Mouse (Mus musculus) ES-E14 (cell line): ENCODE measurements around the gene Ttc32. TPM values are rescaled to one million over a fixed set of nuclear protein-coding genes. Genes with fewer than 3 reads are reported as not detected.

Experiments used
- DNase-seq: peaks from one replicate; pipeline ENCODE4 v3.0.0-alpha.2; 2013; ENCODE audit warnings: low read depth, low spot score
- H3K27ac ChIP-seq: 2 replicates; pipeline ENCODE4 v1.5.1; 2012; ENCODE audit warnings: low read depth, mild to moderate bottlenecking, low read length, moderate library complexity, mixed read lengths; ENCODE audit not compliant: poor library complexity, insufficient read depth, severe bottlenecking
- H3K36me3 ChIP-seq: 2 replicates; pipeline ENCODE4 v1.6.1; 2012; ENCODE audit warnings: mild to moderate bottlenecking, low read length, moderate library complexity, mixed read lengths; ENCODE audit not compliant: control insufficient read depth, poor library complexity, insufficient read depth, severe bottlenecking
- H3K4me1 ChIP-seq, 2 experiments: fragments of 150-350 bp in 1 of 2; sonication (generic) in 1 of 2; 2 replicates each; pipeline ENCODE4 v1.6.1; 2012; ENCODE audit warnings: low read length in 2 of 2, mild to moderate bottlenecking in 1 of 2, mixed read lengths in 1 of 2; ENCODE audit not compliant: control insufficient read depth in 2 of 2, insufficient read depth in 2 of 2, poor library complexity in 1 of 2
- H3K4me3 ChIP-seq, 2 experiments: fragments of 150-350 bp in 1 of 2; sonication (generic) in 1 of 2; 2 replicates each; pipeline ENCODE4 v1.5.1; 2012; ENCODE audit warnings: low read length in 2 of 2, low read depth in 1 of 2, mild to moderate bottlenecking in 1 of 2, mixed read lengths in 1 of 2; ENCODE audit not compliant: insufficient read depth in 1 of 2, poor library complexity in 1 of 2, severe bottlenecking in 1 of 2
- H3K9ac ChIP-seq: 2 replicates; pipeline ENCODE4 v1.6.1; 2012; ENCODE audit warnings: low read depth, mild to moderate bottlenecking, low read length, mixed read lengths; ENCODE audit not compliant: poor library complexity, insufficient read depth, severe bottlenecking
- H3K9me3 ChIP-seq: fragments of 150-350 bp; sonication (generic); 2 replicates; pipeline ENCODE4 v1.6.1; 2012; ENCODE audit warnings: low read depth, mild to moderate bottlenecking, low read length; ENCODE audit not compliant: control insufficient read depth, insufficient read depth
- CHD2 ChIP-seq: IDR thresholded peaks from 2 replicates; pipeline ENCODE4 v1.6.1; 2014; ENCODE audit warnings: mild to moderate bottlenecking, low read depth, low read length, inconsistent platforms
- HCFC1 ChIP-seq: IDR thresholded peaks from 2 replicates; pipeline ENCODE4 v1.6.1; 2012; ENCODE audit warnings: low read length, inconsistent platforms, borderline replicate concordance; ENCODE audit not compliant: insufficient read depth
- MAFK ChIP-seq: IDR thresholded peaks from 2 replicates; pipeline ENCODE4 v1.6.1; 2014; ENCODE audit warnings: mild to moderate bottlenecking, low read depth, low read length, inconsistent platforms; ENCODE audit not compliant: insufficient read depth
- ZC3H11A ChIP-seq: IDR thresholded peaks from 2 replicates; pipeline ENCODE4 v1.6.1; 2012; ENCODE audit warnings: low read depth, mild to moderate bottlenecking, inconsistent platforms, low read length, borderline replicate concordance
- ZNF384 ChIP-seq: IDR thresholded peaks from 2 replicates; pipeline ENCODE4 v1.6.1; 2012; ENCODE audit warnings: low read depth, low read length, inconsistent platforms
- in situ Hi-C, 2 experiments: fragments of 600-800 bp; cut with MboI; formaldehyde crosslinking; loops; one replicate each; pipeline ENCODE4 v1.15.1; 2025; ENCODE audit warnings: low sequenced_read_pairs in 2 of 2, inconsistent platforms in 1 of 2; ENCODE audit not compliant: unreplicated experiment in 2 of 2
- total RNA-seq: library from RNA; depleted of rRNA; stranded (reverse); fragments of 300-350 nt; gene quantifications from 2 replicates; pipeline ENCODE4 v1.2.3, GENCODE M21; 2012

Ttc32 gene
- total RNA-seq, 1 experiment = 6.7 TPM

GRCm38 (mm10) chr12:9059502-9059901 is 29.7 kb downstream of the Ttc32 start:
- Histone ChIP-seq H3K9ac (no peak overlapping the region), H3K4me3 (no peak overlapping the region), H3K9me3 (no peaks in the 10 kb centered on the region), H3K4me1 (no peaks in the 10 kb centered on the region), H3K36me3 (no peaks in the 10 kb centered on the region), H3K27ac (no peak overlapping the region)
- TF ChIP-seq ZC3H11A (no peak), ZNF384 (no peak), HCFC1 (no peak), MAFK (no peak), CHD2 (no peak)
- in situ Hi-C loops = loop anchor here (10.0 to 25.0 kb wide), 3 partner anchors 503 to 1378 kb away; partner anchors contain the start of gene Osr1 (in 2 of the 2)
- no peak for DNase-seq

DNA sequence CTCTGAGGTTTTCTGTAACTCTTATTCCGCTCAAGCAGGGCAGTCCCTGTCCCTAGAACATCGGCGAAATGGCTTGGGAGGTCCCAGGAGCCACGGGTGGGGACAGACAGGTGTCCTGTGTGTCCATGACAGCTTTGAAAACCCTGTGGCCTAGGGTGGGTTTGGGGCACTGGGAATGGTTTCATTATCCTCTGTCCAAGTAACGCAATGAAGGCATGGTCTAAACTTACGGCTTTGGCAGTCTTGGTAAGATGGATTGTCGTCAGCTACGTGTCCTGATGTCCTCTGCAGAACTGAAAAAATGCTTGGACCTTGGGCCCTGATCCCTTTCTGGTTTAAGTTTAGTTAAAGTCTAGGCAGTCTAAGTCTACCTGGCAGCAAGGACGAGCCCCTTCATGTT is 30.2 kb downstream of the Ttc32 start:
- no peak overlapping the region for H3K9ac ChIP-seq
- H3K36me3 ChIP-seq = no peaks in the 10 kb centered on the region
- no peak overlapping the region for H3K4me3 ChIP-seq
- in situ Hi-C loops = loop anchor here (10.0 to 25.0 kb wide), 3 partner anchors 502 to 1377 kb away; partner anchors contain the start of gene Osr1 (in 2 of the 2)
- no peak for DNase-seq
- TF ChIP-seq HCFC1 (no peak), MAFK (no peak), CHD2 (no peak), ZNF384 (no peak), ZC3H11A (no peak)
- H3K27ac ChIP-seq = no peak overlapping the region
- no peaks in the 10 kb centered on the region for H3K4me1 ChIP-seq
- H3K9me3 ChIP-seq = no peaks in the 10 kb centered on the region

DNA sequence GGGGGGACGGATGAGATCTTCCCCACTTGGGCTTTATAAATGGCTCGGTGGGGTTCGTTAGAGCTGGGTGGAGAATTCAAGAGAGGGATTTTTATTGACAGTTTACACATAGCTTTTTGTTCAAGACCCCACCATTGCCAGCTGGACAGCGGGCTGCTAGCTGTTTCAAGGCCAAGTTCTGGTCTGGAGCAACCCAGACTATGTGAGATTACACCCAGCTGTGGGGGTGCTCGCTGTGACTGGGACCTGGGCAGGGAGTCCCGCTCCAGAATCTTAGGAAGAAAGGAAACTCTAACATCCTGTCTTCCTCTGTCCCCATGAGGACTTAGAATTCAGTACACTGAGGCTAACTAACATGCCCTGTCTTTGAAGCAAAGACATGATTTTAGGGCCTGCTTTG is 33.8 kb downstream of the Ttc32 start:
- Histone ChIP-seq H3K36me3 (no peaks in the 10 kb centered on the region), H3K27ac (no peak overlapping the region), H3K4me3 (no peak overlapping the region), H3K9me3 (no peaks in the 10 kb centered on the region), H3K4me1 (no peaks in the 10 kb centered on the region), H3K9ac (no peak overlapping the region)
- in situ Hi-C loops = loop anchor here (25.0 kb wide), 2 partner anchors 499 to 1374 kb away; partner anchors contain the start of gene Osr1 (in 1 of the 2)
- no peak for TF ChIP-seq ZNF384
- TF ChIP-seq ZC3H11A = no peak
- TF ChIP-seq MAFK = no peak
- no peak for TF ChIP-seq CHD2
- no peak for TF ChIP-seq HCFC1
- no peak for DNase-seq

GRCm38 (mm10) chr12:9071058-9071457 is 41.3 kb downstream of the Ttc32 start:
- Histone ChIP-seq H3K36me3 (no peaks in the 10 kb centered on the region), H3K9ac (no peak overlapping the region), H3K4me3 (no peak overlapping the region), H3K4me1 (no peaks in the 10 kb centered on the region), H3K9me3 (no peaks in the 10 kb centered on the region), H3K27ac (no peak overlapping the region)
- TF ChIP-seq ZNF384 (no peak), ZC3H11A (no peak), MAFK (no peak), CHD2 (no peak), HCFC1 (no peak)
- in situ Hi-C loops = loop anchor here (25.0 kb wide), 2 partner anchors 491 to 1366 kb away; partner anchors contain the start of gene Osr1 (in 1 of the 2)
- no peak for DNase-seq

GRCm38 (mm10) chr12:9071493-9071892 is 41.7 kb downstream of the Ttc32 start:
- no peak overlapping the region for H3K4me3 ChIP-seq
- no peaks in the 10 kb centered on the region for H3K9me3 ChIP-seq
- no peak overlapping the region for H3K9ac ChIP-seq
- H3K27ac ChIP-seq = no peak overlapping the region
- no peak for TF ChIP-seq HCFC1
- TF ChIP-seq ZC3H11A = no peak
- TF ChIP-seq CHD2 = no peak
- TF ChIP-seq MAFK = no peak
- TF ChIP-seq ZNF384 = no peak
- DNase-seq = no peak
- no peaks in the 10 kb centered on the region for H3K36me3 ChIP-seq
- in situ Hi-C loops = loop anchor here (25.0 kb wide), 2 partner anchors 491 to 1366 kb away; partner anchors contain the start of gene Osr1 (in 1 of the 2)
- no peaks in the 10 kb centered on the region for H3K4me1 ChIP-seq
